Mouse (Mus musculus) heart, embryonic 14.5 days (tissue): ENCODE data around the gene Tpm1. TPM values are rescaled to one million over a fixed set of nuclear protein-coding genes. Genes with fewer than 3 reads are reported as not detected.

ENCODE experiments used
- ATAC-seq: fragments of 200-750 bp; cut with Nextera tagmentation; 2 replicates; pipeline ENCODE4 v1.8.0; 2017; ENCODE audit warnings: low read depth, moderate TSS enrichment; ENCODE audit not compliant: insufficient number of reproducible peaks, insufficient read depth, low FRiP score
- H3K27ac ChIP-seq, 2 experiments: fragments of 200-500 bp in 1 of 2; fragments of 300-500 bp in 1 of 2; sonication (generic) in 1 of 2; replicated peaks in 1 of 2; 2 replicates each; pipeline ENCODE4 v1.5.1; 2012 to 2014; ENCODE audit warnings: low read depth in 2 of 2, low read length in 2 of 2, control low read depth in 1 of 2, mild to moderate bottlenecking in 1 of 2, mixed read lengths in 1 of 2; ENCODE audit not compliant: control insufficient read depth in 1 of 2, insufficient read depth in 1 of 2
- H3K27me3 ChIP-seq: fragments of 300-500 bp; sonication (generic); 2 replicates; pipeline ENCODE4 v1.6.1; 2014; ENCODE audit warnings: mild to moderate bottlenecking, low read length, control low read depth; ENCODE audit not compliant: control insufficient read depth, insufficient read depth
- H3K36me3 ChIP-seq: fragments of 300-500 bp; sonication (generic); 2 replicates; pipeline ENCODE4 v1.6.1; 2014; ENCODE audit warnings: mild to moderate bottlenecking, control low read depth, low read length, mixed read lengths; ENCODE audit not compliant: control insufficient read depth, insufficient read depth
- H3K4me1 ChIP-seq, 2 experiments: fragments of 200-500 bp in 1 of 2; fragments of 300-500 bp in 1 of 2; sonication (generic) in 1 of 2; 2 replicates each; pipeline ENCODE4 v1.6.1; 2012 to 2014; ENCODE audit warnings: low read length in 2 of 2, control low read depth in 1 of 2, mixed read lengths in 1 of 2; ENCODE audit not compliant: control insufficient read depth in 2 of 2, insufficient read depth in 2 of 2
- H3K4me2 ChIP-seq: fragments of 300-500 bp; sonication (generic); 2 replicates; pipeline ENCODE4 v1.6.1; 2014; ENCODE audit warnings: mild to moderate bottlenecking, low read length
- H3K4me3 ChIP-seq, 2 experiments: fragments of 200-500 bp in 1 of 2; fragments of 300-500 bp in 1 of 2; sonication (generic) in 1 of 2; 2 replicates each; pipeline ENCODE4 v1.5.1; 2012 to 2014; ENCODE audit warnings: low read length in 2 of 2, mild to moderate bottlenecking in 2 of 2, control low read depth in 1 of 2, low read depth in 1 of 2, moderate library complexity in 1 of 2; ENCODE audit not compliant: control insufficient read depth in 1 of 2, insufficient read depth in 1 of 2
- H3K9ac ChIP-seq: fragments of 300-500 bp; sonication (generic); 2 replicates; pipeline ENCODE4 v1.6.1; 2014; ENCODE audit warnings: mild to moderate bottlenecking, low read length
- H3K9me3 ChIP-seq: fragments of 300-500 bp; sonication (generic); 2 replicates; pipeline ENCODE4 v1.6.1; 2016; ENCODE audit warnings: low read length, control low read depth; ENCODE audit not compliant: control insufficient read depth
- WGBS: fragments of 180-500 bp; shearing (Covaris S2); extraction: QIAGEN DNeasy Blood & Tissue Kit; methylation state at CpG from one replicate; pipeline ENCODE4 v1.1.7; 2014; 5-methylcytosine and 5-hydroxymethylcytosine counted together
- polyA plus RNA-seq: library from polyadenylated mRNA; unstranded; fragments of >200 nt; fragmentation: Nextera tagmentation; extraction: Ambion mirVana; gene quantifications from 2 replicates; pipeline ENCODE4 v1.2.1, GENCODE M21; 2014

The Tpm1 gene
- polyA plus RNA-seq, 1 experiment from 2014 or later: 5,210 TPM

DNA sequence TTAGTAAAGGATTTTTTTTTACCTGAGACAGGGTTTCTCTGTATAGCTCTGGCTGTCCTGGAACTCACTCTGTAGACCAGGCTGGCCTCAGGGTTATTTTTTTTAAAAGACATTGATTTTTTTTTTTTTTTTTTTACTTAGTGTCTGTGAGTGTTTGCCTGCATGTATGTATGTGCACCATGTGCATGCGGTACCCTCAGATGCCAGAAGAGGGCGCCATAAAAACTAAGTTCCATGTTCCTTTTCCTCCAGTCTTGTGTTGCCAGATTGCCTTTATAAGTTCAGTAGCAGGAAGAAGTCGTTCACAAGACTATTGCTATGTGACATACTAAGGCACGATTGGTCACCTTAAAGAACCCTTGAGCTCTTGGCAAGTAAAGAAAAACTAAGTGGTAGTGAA, 14.5 kb downstream of the Tpm1 start:
- H3K4me2 ChIP-seq: no peak overlapping the region
- H3K36me3 ChIP-seq: peaks cover 98% of the 10 kb centered on the region
- no peaks in the 10 kb centered on the region for H3K27me3 ChIP-seq
- H3K4me1 ChIP-seq: peaks cover 18 to 46% of the 10 kb centered on the region in 2 experiments
- no peak overlapping the region for H3K4me3 ChIP-seq
- H3K9ac ChIP-seq: no peak overlapping the region
- H3K27ac ChIP-seq: no peak overlapping the region
- H3K9me3 ChIP-seq: peaks cover 6% of the 10 kb centered on the region
- no peak for ATAC-seq
- 83% methylated on average over 4 of the region's 4 CpGs for WGBS

DNA sequence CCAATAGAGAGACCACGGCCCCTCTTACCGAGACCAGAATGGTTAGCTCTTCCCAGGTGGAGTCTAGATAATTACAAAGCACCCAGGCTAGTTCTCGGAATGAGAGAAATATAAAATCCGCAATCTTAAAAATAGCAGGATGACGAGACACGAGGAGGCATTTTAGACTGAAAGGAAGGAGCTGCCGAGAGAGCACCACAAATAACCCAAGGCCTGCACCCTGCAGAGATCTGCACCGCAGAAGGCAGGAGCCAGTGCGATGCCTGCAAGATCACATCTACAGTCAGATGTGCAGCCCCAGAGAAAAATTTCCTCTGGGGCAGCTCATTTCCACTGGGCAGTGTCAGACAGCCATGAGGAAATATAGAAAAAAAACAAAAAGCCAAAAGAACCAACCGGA, 16.2 kb downstream of the Tpm1 start:
- H3K4me1 ChIP-seq: peaks cover 12 to 40% of the 10 kb centered on the region in 2 experiments
- 72% methylated on average over 10 of the region's 10 CpGs for WGBS
- peaks cover 6% of the 10 kb centered on the region for H3K9me3 ChIP-seq
- H3K9ac ChIP-seq: no peak overlapping the region
- no peak for ATAC-seq
- H3K36me3 ChIP-seq: peaks cover 98% of the 10 kb centered on the region
- H3K27me3 ChIP-seq: no peaks in the 10 kb centered on the region
- H3K4me2 ChIP-seq: no peak overlapping the region
- H3K27ac ChIP-seq: 0 out of 4 replicates have a peak overlapping the region, but pooled peaks of 1 of the 2 experiments have one; percentile 20
- H3K4me3 ChIP-seq: no peak overlapping the region

DNA sequence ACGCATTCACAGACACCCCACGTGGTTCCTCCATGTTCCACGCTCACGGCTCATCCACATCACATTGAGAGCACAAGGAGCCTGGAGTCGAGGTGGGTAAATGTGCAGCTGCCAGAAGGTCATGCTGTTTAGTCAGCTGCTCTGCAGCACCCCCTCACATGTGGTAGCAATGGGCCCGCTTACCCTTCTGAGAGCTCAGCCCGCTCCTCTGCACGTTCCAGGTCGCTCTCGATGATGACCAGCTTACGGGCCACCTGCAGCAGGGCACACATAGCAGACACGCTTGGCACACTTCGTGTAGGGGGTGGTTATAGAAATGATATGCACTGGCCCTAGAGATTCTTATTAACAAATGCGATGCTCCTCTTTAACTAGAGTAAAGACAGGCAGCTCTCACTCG, 16.6 kb downstream of the Tpm1 start:
- Histone ChIP-seq H3K27ac (no peak overlapping the region), H3K27me3 (no peaks in the 10 kb centered on the region), H3K9me3 (peaks cover 6% of the 10 kb centered on the region), H3K36me3 (peaks cover 98% of the 10 kb centered on the region), H3K4me1 (peaks cover 12 to 36% of the 10 kb centered on the region in 2 experiments), H3K4me2 (no peak overlapping the region), H3K9ac (no peak overlapping the region; the same call in 1 of the 2 replicates), H3K4me3 (no peak overlapping the region)
- 86% methylated on average over 15 of the region's 15 CpGs for WGBS
- ATAC-seq: no peak

DNA sequence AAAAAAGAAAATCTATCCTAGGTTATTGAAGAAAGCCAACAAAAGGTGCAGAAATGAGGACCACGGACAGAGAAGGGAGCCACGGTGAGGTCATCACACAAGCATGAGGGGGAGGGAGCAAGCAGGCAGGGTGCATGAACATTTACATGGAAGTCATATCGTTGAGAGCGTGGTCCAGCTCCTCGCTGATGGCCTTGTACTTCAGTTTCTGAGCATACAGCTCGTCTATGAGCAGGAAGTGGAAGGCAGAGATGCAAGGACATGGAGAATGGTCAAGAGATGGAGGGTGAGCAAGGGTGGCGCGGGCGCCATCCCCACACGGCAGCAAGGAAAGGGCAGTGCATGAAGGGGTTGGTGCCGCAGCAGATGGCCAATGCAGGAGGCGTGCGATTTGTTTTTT, 19.7 kb downstream of the Tpm1 start:
- ATAC-seq: no peak
- Histone ChIP-seq H3K27me3 (no peaks in the 10 kb centered on the region), H3K4me2 (no peak overlapping the region), H3K4me1 (peaks cover 17 to 39% of the 10 kb centered on the region in 2 experiments; a peak in 3 of 4 replicates), H3K27ac (peak overlapping the region; percentile 29 to 47; a peak in 3 of 4 replicates), H3K4me3 (no peak overlapping the region), H3K36me3 (peaks cover 100% of the 10 kb centered on the region), H3K9ac (no peak overlapping the region), H3K9me3 (no peaks in the 10 kb centered on the region)
- 73% methylated on average over 13 of the region's 13 CpGs for WGBS

DNA sequence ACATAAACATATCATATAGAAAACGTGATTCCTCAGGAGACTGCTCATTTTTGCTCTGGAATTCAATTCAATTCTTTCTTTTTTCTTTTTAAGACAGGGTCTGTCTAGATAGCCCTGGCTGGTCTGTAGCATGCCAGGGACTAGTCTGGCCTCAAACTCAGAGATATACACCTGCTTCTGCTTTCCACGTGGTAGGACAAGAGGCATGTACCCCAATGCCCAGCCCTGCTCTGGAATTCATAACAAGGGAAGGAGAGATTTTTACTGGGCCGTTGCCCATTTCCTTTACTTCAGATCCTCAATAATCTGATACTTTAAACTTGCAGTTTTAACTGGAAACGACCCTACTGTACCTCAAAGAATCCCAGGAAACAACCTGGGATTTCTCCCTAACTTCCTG, 20.3 kb downstream of the Tpm1 start:
- H3K4me1 ChIP-seq: peaks cover 17 to 39% of the 10 kb centered on the region in 2 experiments; a peak in 3 of 4 replicates
- H3K27ac ChIP-seq: 0 out of 4 replicates have a peak overlapping the region, but pooled peaks of 1 of the 2 experiments have one; percentile 29
- H3K27me3 ChIP-seq: no peaks in the 10 kb centered on the region
- H3K9ac ChIP-seq: no peak overlapping the region
- peaks cover 98% of the 10 kb centered on the region for H3K36me3 ChIP-seq
- H3K9me3 ChIP-seq: no peaks in the 10 kb centered on the region
- no peak for ATAC-seq
- H3K4me3 ChIP-seq: no peak overlapping the region
- WGBS: 58% methylated on average over 4 of the region's 4 CpGs
- H3K4me2 ChIP-seq: no peak overlapping the region

DNA sequence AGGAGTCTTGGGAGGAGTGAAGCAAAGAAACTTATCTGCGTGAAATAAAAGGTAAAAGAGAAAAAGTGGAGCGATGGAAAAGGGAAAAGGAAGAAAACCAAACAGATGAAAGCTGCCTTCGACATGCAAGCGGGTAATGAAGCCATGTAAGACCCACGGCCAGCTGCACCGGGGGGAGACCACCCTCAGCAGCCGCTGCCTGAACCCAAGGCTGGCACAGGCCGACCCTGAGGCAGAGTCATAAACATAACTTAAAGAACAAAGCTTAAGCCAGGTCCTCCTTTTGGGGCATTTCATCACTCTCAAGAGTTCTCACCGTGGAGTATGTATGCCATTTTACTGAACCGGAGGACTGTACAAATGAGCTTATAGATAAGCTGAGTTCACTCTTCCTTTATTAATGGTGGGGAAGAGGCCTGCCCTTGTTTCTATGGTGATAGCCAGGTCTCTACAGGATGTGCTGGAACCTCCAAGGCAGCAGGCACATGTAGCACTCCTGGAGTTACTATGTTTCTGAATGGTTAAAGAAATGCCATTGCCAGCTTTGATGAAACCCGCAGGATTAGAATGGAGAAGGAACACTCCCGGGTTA, 21.0 kb downstream of the Tpm1 start:
- Histone ChIP-seq H3K27me3 (no peaks in the 10 kb centered on the region), H3K9ac (no peak overlapping the region), H3K4me2 (no peak overlapping the region), H3K36me3 (peaks cover 97% of the 10 kb centered on the region), H3K4me3 (no peak overlapping the region), H3K9me3 (no peaks in the 10 kb centered on the region), H3K27ac (no peak overlapping the region), H3K4me1 (peaks cover 17 to 39% of the 10 kb centered on the region in 2 experiments; a peak in 3 of 4 replicates)
- ATAC-seq: no peak
- 71% methylated on average over 12 of the region's 12 CpGs for WGBS

DNA sequence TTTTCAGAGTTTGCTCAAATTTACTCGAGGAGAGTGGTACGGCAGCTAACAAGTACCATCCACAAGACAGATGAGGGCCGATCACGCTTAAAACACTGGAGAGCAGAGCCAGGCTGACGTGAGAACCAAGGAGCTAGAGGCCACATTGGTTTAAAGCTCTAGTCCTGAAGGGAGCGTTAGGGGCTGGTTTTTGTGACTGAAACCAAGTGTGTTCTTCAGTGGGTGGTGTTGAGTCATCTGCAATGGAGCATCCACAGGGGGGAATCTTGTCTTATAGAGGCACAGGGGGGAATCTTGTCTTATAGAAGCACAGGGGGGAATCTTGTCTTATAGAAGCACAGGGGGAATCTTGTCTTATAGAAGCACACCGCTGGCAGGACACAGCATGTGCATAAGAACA, 22.3 kb downstream of the Tpm1 start:
- peaks cover 17 to 35% of the 10 kb centered on the region in 2 experiments; a peak in 3 of 4 replicates for H3K4me1 ChIP-seq

DNA sequence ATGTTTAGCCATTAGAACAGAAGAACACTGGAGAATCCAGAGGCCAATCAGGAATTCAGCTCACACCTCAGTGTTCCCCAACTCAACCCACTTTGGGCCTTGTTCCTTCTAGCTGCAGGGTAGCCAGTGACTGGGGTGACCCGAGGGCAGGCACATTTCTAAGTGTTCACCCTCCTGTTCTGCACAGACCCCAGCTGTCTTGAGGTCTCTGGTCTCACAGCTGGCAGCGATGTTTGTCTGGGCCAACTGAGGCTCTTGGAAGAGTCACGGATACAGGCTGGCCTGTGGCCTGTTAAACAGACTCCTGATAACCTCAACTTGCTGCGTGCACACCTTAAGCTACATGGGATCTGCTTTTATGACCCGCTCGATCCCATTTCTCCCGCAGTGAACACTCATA, 23.1 kb downstream of the Tpm1 start:
- no peak overlapping the region for H3K9ac ChIP-seq
- no peaks in the 10 kb centered on the region for H3K9me3 ChIP-seq
- no peak overlapping the region for H3K4me3 ChIP-seq
- no peak for ATAC-seq
- H3K27ac ChIP-seq: no peak overlapping the region; a peak in 1 of 4 replicates
- WGBS: 80% methylated on average over 7 of the region's 7 CpGs
- H3K4me2 ChIP-seq: no peak overlapping the region
- peaks cover 96% of the 10 kb centered on the region for H3K36me3 ChIP-seq
- peaks cover 17 to 38% of the 10 kb centered on the region in 2 experiments; a peak in 3 of 4 replicates for H3K4me1 ChIP-seq
- no peaks in the 10 kb centered on the region for H3K27me3 ChIP-seq

More for the DNA sequence above, 22.3 kb downstream of the Tpm1 start:
- no peaks in the 10 kb centered on the region for H3K9me3 ChIP-seq
- no peak for ATAC-seq
- H3K27me3 ChIP-seq: no peaks in the 10 kb centered on the region
- H3K4me3 ChIP-seq: no peak overlapping the region
- H3K4me2 ChIP-seq: no peak overlapping the region
- H3K36me3 ChIP-seq: peaks cover 96% of the 10 kb centered on the region
- no peak overlapping the region for H3K27ac ChIP-seq
- no peak overlapping the region for H3K9ac ChIP-seq
- 83% methylated on average over 7 of the region's 7 CpGs for WGBS
